Mouse (Mus musculus) intestine, postnatal 0 days (tissue): ENCODE results near the gene Cdk17. TPM values are rescaled to one million over a fixed set of nuclear protein-coding genes. Genes with fewer than 3 reads are reported as not detected.

Experiments used
- ATAC-seq: fragments of 200-750 bp; cut with Nextera tagmentation; 2 replicates; pipeline ENCODE4 v1.8.0; 2017; ENCODE audit warnings: mild to moderate bottlenecking, moderate TSS enrichment, moderate library complexity
- H3K27ac ChIP-seq: fragments of 300-500 bp; sonication (generic); 2 replicates; pipeline ENCODE4 v1.5.1; 2014; ENCODE audit warnings: mild to moderate bottlenecking, low read depth, low read length, moderate library complexity
- H3K27me3 ChIP-seq: fragments of 300-500 bp; sonication (generic); replicated peaks from 2 replicates; pipeline ENCODE4 v1.6.1; 2014; ENCODE audit warnings: low read length, mixed read lengths; ENCODE audit not compliant: control insufficient read depth, insufficient read depth
- H3K36me3 ChIP-seq: fragments of 300-500 bp; sonication (generic); 2 replicates; pipeline ENCODE4 v1.6.1; 2014; ENCODE audit warnings: mild to moderate bottlenecking, moderate library complexity; ENCODE audit not compliant: control insufficient read depth, insufficient read depth
- H3K4me1 ChIP-seq: fragments of 300-500 bp; sonication (generic); replicated peaks from 2 replicates; pipeline ENCODE4 v1.6.1; 2014; ENCODE audit warnings: antibody characterized with exemption, low read length, mixed read lengths; ENCODE audit not compliant: control insufficient read depth, insufficient read depth
- H3K4me2 ChIP-seq: fragments of 300-500 bp; sonication (generic); replicated peaks from 2 replicates; pipeline ENCODE4 v1.6.1; 2014; ENCODE audit warnings: low read depth, mild to moderate bottlenecking, moderate library complexity
- H3K4me3 ChIP-seq: fragments of 300-500 bp; sonication (generic); 2 replicates; pipeline ENCODE4 v1.5.1; 2014; ENCODE audit warnings: low read depth, low read length
- H3K9ac ChIP-seq: fragments of 300-500 bp; sonication (generic); 2 replicates; pipeline ENCODE4 v1.6.1; 2014; ENCODE audit warnings: mild to moderate bottlenecking, low read depth, low read length
- H3K9me3 ChIP-seq: fragments of 300-500 bp; sonication (generic); 2 replicates; pipeline ENCODE4 v1.6.1; 2016; ENCODE audit warnings: mixed run types; ENCODE audit not compliant: control insufficient read depth
- CTCF ChIP-seq: sonication (generic); IDR thresholded peaks from 2 replicates; pipeline ENCODE4 v1.5.1; 2016; ENCODE audit warnings: low read depth, mild to moderate bottlenecking, control low read depth, antibody characterized with exemption, moderate library complexity
- WGBS: fragments of 180-500 bp; shearing (Covaris S2); extraction: QIAGEN DNeasy Blood & Tissue Kit; methylation state at CpG from one replicate; pipeline ENCODE4 v1.1.7; 2014; 5-methylcytosine and 5-hydroxymethylcytosine counted together
- polyA plus RNA-seq: library from polyadenylated mRNA; unstranded; fragments of >200 nt; fragmentation: Nextera tagmentation; extraction: Ambion mirVana; gene quantifications from 2 replicates; pipeline ENCODE4 v1.2.1, GENCODE M21; 2015

The Cdk17 gene
- polyA plus RNA-seq, 1 experiment from 2014 or later, result 8.2 TPM

DNA sequence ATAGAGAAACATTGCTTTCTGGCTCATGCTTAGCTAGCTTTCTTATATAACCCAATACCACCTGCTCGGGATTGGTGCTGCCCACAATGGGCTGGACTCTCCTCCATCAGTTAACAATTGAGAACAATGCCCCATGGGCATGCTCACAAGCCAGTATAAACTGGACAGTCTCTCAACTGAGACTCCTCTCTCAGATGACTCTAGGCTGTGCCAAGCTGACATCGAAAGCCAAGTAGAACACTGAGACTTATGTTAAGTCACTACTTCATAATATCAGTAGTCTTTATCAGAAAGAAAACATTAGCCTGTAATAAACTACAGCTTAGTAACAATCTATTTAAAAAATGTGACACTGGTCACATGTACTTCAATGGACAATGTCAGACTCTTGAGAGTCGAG lies 44.0 kb upstream of the Cdk17 start:
- Histone ChIP-seq H3K4me2 (no peak overlapping the region), H3K27me3 (no peaks in the 10 kb centered on the region)
- 59% methylated on average over 3 of the region's 3 CpGs for WGBS

DNA sequence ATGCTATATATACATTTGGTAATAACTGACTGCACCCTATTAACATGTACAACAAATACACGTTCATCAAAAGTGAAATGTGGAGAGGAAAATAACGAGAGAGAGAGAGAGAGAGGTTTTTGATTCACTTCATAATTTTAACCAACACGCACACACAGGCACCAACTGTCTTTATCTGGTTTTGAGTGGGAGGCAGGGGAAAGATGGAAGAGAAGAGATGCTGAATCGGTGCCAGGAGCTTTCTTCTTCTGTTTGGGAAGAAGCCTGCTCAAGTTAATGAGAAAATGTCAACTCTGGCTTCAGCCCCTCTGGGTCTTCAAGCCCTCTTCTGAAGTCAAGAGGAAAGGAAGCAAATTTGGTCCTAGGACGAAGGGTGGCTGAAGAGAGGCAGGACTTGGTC lies 40.9 kb upstream of the Cdk17 start:
- 74% methylated on average over 5 of the region's 5 CpGs for WGBS
- no peak overlapping the region for H3K4me2 ChIP-seq
- H3K27ac ChIP-seq, result no peak overlapping the region

More for the DNA sequence above, 44.0 kb upstream of the Cdk17 start:
- TF ChIP-seq CTCF, result no peak
- Histone ChIP-seq H3K27ac (no peak overlapping the region), H3K9ac (no peak overlapping the region), H3K4me1 (no peaks in the 10 kb centered on the region), H3K4me3 (no peak overlapping the region), H3K36me3 (no peaks in the 10 kb centered on the region), H3K9me3 (no peaks in the 10 kb centered on the region)
- ATAC-seq, result no peak

DNA sequence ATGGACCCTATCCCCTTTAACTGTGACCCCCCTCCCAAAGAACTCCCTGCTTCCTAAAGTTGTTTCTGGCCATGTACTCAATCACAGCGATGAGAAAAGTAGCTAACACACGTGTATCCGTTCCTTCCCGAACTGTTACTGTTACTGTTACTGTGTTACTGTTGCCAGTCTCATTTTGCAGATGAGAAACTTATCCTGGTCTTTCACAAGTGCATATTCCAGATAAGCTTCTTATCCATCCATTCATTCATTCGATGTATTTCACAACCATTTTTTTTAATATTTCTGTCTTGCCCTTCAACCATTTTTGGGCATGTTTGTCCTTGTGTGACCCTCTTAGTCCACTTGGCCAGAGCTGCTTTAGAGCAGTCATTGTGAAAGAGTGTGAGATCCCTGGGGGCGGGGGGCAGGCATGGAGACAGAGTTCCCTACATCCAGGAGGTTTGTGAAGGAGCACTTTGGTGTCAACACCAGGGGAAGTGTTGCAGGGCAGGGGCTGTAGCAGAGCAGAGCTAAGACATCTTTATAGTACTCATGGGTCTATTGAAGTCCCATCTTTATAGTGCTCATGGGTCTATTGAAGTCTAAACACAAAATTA lies 39.3 kb upstream of the Cdk17 start:
- no peak overlapping the region for H3K9ac ChIP-seq
- H3K36me3 ChIP-seq, result no peaks in the 10 kb centered on the region
- H3K4me3 ChIP-seq, result no peak overlapping the region
- no peaks in the 10 kb centered on the region for H3K9me3 ChIP-seq
- H3K4me1 ChIP-seq, result no peaks in the 10 kb centered on the region
- H3K27ac ChIP-seq, result no peak overlapping the region
- no peaks in the 10 kb centered on the region for H3K27me3 ChIP-seq
- ATAC-seq, result no peak
- no peak overlapping the region for H3K4me2 ChIP-seq
- TF ChIP-seq CTCF, result no peak
- WGBS, result 93% methylated on average over 6 of the region's 6 CpGs

More for the DNA sequence above, 40.9 kb upstream of the Cdk17 start:
- no peaks in the 10 kb centered on the region for H3K4me1 ChIP-seq
- no peak overlapping the region for H3K9ac ChIP-seq
- no peaks in the 10 kb centered on the region for H3K9me3 ChIP-seq
- H3K4me3 ChIP-seq, result no peak overlapping the region
- H3K27me3 ChIP-seq, result no peaks in the 10 kb centered on the region
- no peak for TF ChIP-seq CTCF
- ATAC-seq, result no peak
- no peaks in the 10 kb centered on the region for H3K36me3 ChIP-seq

DNA sequence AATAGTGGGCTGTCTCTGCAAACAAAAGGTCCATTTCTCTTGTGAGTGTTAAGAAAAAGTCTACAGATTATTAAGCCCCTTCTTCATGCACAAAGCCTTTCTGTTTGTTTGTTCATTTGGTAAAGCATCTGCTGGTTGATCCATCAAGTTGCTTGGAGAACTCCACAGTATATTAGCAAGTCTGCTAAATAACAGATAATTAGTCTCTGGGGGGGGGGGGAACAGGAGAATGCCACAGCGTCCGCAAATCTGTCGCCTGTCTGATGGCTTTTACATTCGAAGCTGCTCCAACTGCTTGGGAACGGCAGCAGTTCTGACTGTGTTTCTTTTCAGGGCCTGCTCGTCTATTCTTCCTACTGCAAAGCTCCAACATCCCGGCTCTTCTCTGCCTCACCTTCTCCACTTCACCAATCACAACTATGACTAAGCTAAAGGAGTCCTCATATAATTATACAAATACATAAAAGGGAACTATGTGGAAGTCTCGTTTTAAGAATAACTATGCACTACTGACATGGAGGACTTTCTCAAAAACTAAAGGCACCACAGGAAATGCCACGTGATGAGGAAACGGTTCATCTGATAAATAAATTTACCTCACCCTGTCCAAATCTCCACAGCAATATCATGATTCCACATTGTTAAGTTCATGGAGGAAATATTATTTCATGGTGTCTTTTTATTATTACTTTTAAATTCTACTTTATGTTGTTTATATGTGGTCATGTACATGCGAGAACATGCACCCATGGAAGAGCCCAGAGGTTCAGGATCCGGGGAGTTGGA lies 38.1 kb upstream of the Cdk17 start:
- no peaks in the 10 kb centered on the region for H3K36me3 ChIP-seq
- no peak overlapping the region for H3K4me3 ChIP-seq
- WGBS, result 72% methylated on average over 12 of the region's 12 CpGs
- H3K4me1 ChIP-seq, result no peaks in the 10 kb centered on the region
- H3K9ac ChIP-seq, result no peak overlapping the region
- H3K27me3 ChIP-seq, result no peaks in the 10 kb centered on the region
- H3K9me3 ChIP-seq, result no peaks in the 10 kb centered on the region
- no peak for TF ChIP-seq CTCF
- H3K27ac ChIP-seq, result no peak overlapping the region
- no peak overlapping the region for H3K4me2 ChIP-seq
- no peak for ATAC-seq

DNA sequence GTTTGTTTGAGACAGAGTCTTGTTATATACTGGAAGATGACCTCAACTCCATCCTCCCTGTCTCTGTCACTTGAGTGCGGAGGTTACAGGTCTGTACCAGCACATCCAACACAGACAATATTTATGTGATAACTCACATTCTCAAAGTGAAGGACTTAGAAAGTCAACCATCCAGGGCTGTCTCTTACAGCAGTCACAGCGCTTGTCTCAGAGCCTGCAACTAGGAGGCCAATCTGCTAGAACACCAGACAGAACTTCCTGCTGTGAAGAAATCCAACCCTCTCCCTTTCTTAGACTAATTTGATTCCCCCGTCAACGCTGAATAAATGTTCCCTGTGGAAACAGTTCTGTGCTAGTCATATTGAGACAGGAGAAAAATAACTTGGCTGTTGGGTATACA lies 37.4 kb upstream of the Cdk17 start:
- Histone ChIP-seq H3K4me3 (no peak overlapping the region), H3K36me3 (no peaks in the 10 kb centered on the region), H3K27me3 (no peaks in the 10 kb centered on the region), H3K4me2 (no peak overlapping the region), H3K4me1 (no peaks in the 10 kb centered on the region), H3K9ac (no peak overlapping the region), H3K9me3 (no peaks in the 10 kb centered on the region), H3K27ac (no peak overlapping the region)
- no peak for TF ChIP-seq CTCF
- ATAC-seq, result no peak
- WGBS, result 85% methylated on average over 4 of the region's 4 CpGs

DNA sequence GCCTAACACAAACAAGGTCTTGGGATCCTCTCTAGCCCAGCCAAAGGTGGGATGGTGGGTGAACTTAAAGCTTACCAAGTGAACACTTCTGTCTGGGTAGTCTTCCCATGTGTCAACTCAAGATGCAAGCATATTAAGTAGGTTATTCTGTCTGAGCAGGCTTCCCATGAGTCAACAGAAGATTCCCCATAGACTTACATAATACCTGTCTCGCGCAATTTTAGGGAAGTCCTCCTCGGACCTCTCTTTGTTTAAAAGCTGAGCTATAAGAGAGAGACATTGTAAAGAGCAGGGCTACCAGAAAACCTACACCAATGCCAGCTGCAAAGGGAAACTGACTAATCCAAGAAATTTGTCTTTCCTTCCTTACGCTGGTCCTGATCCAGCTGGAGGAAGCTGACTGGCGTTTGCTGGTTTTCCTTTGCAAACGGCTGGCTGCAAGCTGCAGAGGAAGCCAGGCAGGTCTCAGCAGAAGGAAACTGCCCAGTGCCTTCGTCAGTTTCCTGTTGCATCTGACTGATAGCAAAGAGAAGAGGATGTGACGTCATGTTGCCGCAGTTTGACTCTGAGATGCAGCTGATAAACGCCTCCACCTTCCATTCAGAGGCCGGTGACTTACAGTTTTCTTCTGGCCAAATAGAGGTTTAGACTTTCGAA lies 36.6 kb upstream of the Cdk17 start:
- TF ChIP-seq CTCF, result no peak
- no peak for ATAC-seq
- 55% methylated on average over 12 of the region's 12 CpGs for WGBS
- Histone ChIP-seq H3K36me3 (no peaks in the 10 kb centered on the region), H3K27ac (no peak overlapping the region), H3K9ac (no peak overlapping the region), H3K9me3 (no peaks in the 10 kb centered on the region), H3K4me3 (no peak overlapping the region), H3K27me3 (no peaks in the 10 kb centered on the region), H3K4me2 (no peak overlapping the region; the same call in 1 of the 2 replicates), H3K4me1 (no peaks in the 10 kb centered on the region)
